Mouse (Mus musculus) left cerebral cortex, adult 18-20 months (tissue): ENCODE measurements at regions not wholly inside any gene's neighbourhood (a gene's known extent, or its start where the extent isn't known, plus 50 kb on each side); places are given as distances from the start of the nearest gene placed in this dataset.

Source experiments
- DNase-seq, 2 experiments: peaks; one replicate each; pipeline ENCODE4 v3.0.0; 2021 to 2022; ENCODE audit warnings: low spot score in 2 of 2, mixed read lengths in 1 of 2

GRCm38 (mm10) chr3:70957470-70957869 lies 950.1 kb downstream of the Otol1 start:
- DNase-seq: no peak

GRCm38 (mm10) chr3:70962498-70962897 lies 955.1 kb downstream of the Otol1 start:
- DNase-seq: peak; percentile 23 to 51

- DNase-seq: no peak
Observed at GRCm38 (mm10) chr3:70976945-70977344, 969.5 kb downstream of the Otol1 start.

- DNase-seq: no peak
Observed at GRCm38 (mm10) chr3:70990916-70991315, 983.5 kb downstream of the Otol1 start.

- no peak for DNase-seq
Observed at GRCm38 (mm10) chr3:71003052-71003451, 995.6 kb downstream of the Otol1 start.
